Mouse (Mus musculus): ENCODE results near the gene Samsn1.
A peak's percentile ranks its signal among the peaks of the same experiment; 100 is the strongest.

Samsn1 gene

GRCm38 (mm10) chr16:76022181-76022580 is at the start of gene Samsn1:
Gene Samsn1 (minus strand): TSS chr16:76022281.
- DNase-seq, result no peak

- DNase-seq, result no peak
These were observed 44.1 kb upstream of the Samsn1 start for GRCm38 (mm10) chr16:76066082-76066635.

GRCm38 (mm10) chr16:76054976-76055375 is 32.9 kb upstream of the Samsn1 start:
- DNase-seq, result no peak

GRCm38 (mm10) chr16:76054079-76054478 is 32.0 kb upstream of the Samsn1 start:
- no peak for DNase-seq

- DNase-seq, result no peak
These were observed 31.5 kb upstream of the Samsn1 start for GRCm38 (mm10) chr16:76053537-76053936.

- DNase-seq, result no peak
These were observed 25.0 kb upstream of the Samsn1 start for GRCm38 (mm10) chr16:76047066-76047465.

- DNase-seq, result no peak
These were observed 18.4 kb upstream of the Samsn1 start for GRCm38 (mm10) chr16:76040319-76040945.

- DNase-seq, result peak; percentile 12
These were observed 2.9 kb downstream of the Samsn1 start for GRCm38 (mm10) chr16:76019164-76019563.

- no peak for DNase-seq
These were observed 18.2 kb downstream of the Samsn1 start for GRCm38 (mm10) chr16:76003812-76004389.

GRCm38 (mm10) chr16:76002870-76003572 is 19.1 kb downstream of the Samsn1 start:
- DNase-seq, result no peak

- DNase-seq, result peak; percentile 5
These were observed 19.8 kb downstream of the Samsn1 start for GRCm38 (mm10) chr16:76002287-76002686.

- no peak for DNase-seq
These were observed 20.3 kb downstream of the Samsn1 start for GRCm38 (mm10) chr16:76001788-76002187.

GRCm38 (mm10) chr16:76000127-76000526 is 22.0 kb downstream of the Samsn1 start:
- DNase-seq, result no peak

GRCm38 (mm10) chr16:75990173-75990572 is 31.9 kb downstream of the Samsn1 start:
- no peak for DNase-seq

GRCm38 (mm10) chr16:75983831-75984230 is 38.2 kb downstream of the Samsn1 start:
- no peak for DNase-seq

- no peak for DNase-seq
These were observed 42.7 kb downstream of the Samsn1 start for GRCm38 (mm10) chr16:75979381-75979780.

- DNase-seq, result no peak
These were observed 44.3 kb downstream of the Samsn1 start for GRCm38 (mm10) chr16:75977798-75978197.

- no peak for DNase-seq
These were observed 46.3 kb downstream of the Samsn1 start for GRCm38 (mm10) chr16:75975682-75976332.

- DNase-seq, result no peak
These were observed 51.6 kb downstream of the Samsn1 start for GRCm38 (mm10) chr16:75970266-75970998.

GRCm38 (mm10) chr16:75962021-75962420 is 60.1 kb downstream of the Samsn1 start:
- DNase-seq, result no peak

GRCm38 (mm10) chr16:75961487-75961886 is 60.6 kb downstream of the Samsn1 start:
- no peak for DNase-seq

- no peak for DNase-seq
These were observed 61.0 kb downstream of the Samsn1 start for GRCm38 (mm10) chr16:75961036-75961435.

- DNase-seq, result no peak
These were observed 88.7 kb downstream of the Samsn1 start for GRCm38 (mm10) chr16:75933357-75933756.
